Mouse (Mus musculus) Patski (cell line): ENCODE results near the gene Hexim2. TPM values are rescaled to one million over a fixed set of nuclear protein-coding genes. Genes with fewer than 3 reads are reported as not detected.

Source experiments
- ATAC-seq: fragments of 100-300 bp; one replicate; pipeline ENCODE4 v1.8.0; 2021
- CTCF ChIA-PET: fragments of 350-600 bp; sonication (Branson Sonifier 250); formaldehyde crosslinking; loops from one replicate; lab custom pipeline; 2022; ENCODE audit warnings: inconsistent platforms; lab: Charles Lee
- POLR2A ChIA-PET: fragments of 350-600 bp; sonication (Branson Sonifier 250); formaldehyde crosslinking; loops from one replicate; lab custom pipeline; 2022; ENCODE audit warnings: antibody characterized with exemption, inconsistent platforms; lab: Charles Lee
- DNase-seq: peaks from one replicate; pipeline ENCODE4 v3.0.0-alpha.2; 2011; ENCODE audit warnings: low read depth, low spot score
- H3K27me3 ChIP-seq: fragments of 371-371 bp; one replicate; pipeline ENCODE4 v1.5.1; 2021
- CTCF ChIP-seq: fragments of 100-300 bp; IDR thresholded peaks from one replicate; pipeline ENCODE4 v1.5.1; 2021
- in situ Hi-C: fragments of 300-500 bp; cut with MboI; formaldehyde crosslinking; loops from 3 replicates; pipeline ENCODE4 v1.11.1; 2018; ENCODE audit warnings: low pct_unique_long_range_greater_than_20kb, mixed read lengths
- polyA plus RNA-seq: library from polyadenylated mRNA; unstranded; gene quantifications from one replicate; pipeline ENCODE4 v1.2.3, GENCODE M21; 2021

Gene Hexim2
- polyA plus RNA-seq, 1 experiment from 2014 or later: 20.6 TPM

DNA sequence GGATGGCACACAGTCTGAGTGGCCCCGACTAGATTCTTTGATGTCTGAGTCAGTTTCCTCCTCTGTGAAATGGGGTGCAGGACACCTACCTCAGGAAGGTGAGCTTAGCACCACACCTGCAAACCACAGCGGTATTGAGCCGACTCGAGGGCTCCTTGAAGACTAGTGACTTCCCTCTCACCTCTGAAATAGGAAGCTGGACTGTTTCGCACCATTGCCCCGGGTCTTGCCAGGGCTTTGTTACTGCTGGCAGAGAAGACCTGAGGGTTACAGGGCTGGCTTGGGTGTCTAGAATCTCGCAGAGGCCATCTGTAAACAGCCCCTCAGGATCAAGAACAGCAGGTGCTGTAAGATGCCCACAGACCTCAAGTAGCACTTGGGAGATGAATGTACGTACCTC, 31.9 kb upstream of the Hexim2 start:
- no peak for ATAC-seq
- H3K27me3 ChIP-seq: no peaks in the 10 kb centered on the region
- in situ Hi-C loops: loop anchor here (10.0 kb wide), 2 partner anchors 54 to 214 kb away; no protein-coding TSS in a partner anchor

DNA sequence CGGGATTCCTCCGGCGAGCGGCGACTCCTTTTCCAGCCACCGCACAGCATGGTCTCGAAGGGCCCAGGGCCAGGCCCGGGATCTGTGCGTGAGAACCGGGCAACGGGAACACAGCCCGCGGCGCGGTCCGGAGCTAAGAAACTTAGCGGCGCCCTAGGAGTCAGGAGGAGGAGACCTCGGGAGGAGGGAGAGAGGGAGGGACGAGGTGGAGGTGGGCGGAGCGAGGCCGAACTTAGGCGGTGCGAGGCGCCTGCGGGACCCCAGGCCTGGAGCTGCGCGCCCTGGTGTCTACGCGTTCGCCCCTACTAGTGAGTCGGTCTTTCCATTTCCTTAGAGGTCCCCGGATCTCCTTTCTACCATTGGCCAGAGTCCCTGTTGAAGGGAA, 30.8 kb upstream of the Hexim2 start, which contains the start of the genes Plcd3 and Acbd4:
Plcd3 (minus strand) TSS at position 178 of the 385 bp plus-strand sequence.
Acbd4 (plus strand) TSS at position 202 of the 385 bp plus-strand sequence.
- CTCF ChIA-PET: interaction anchor here (1.1 to 6.6 kb wide), 9 partner anchors 15 to 224 kb away, joined by 4 to 68 read pairs (median 6); partner anchors contain the start of genes Hexim1 and Hexim2
- in situ Hi-C loops: loop anchor here (10.0 kb wide), 2 partner anchors 53 to 213 kb away; no protein-coding TSS in a partner anchor

More for the DNA sequence above, 31.9 kb upstream of the Hexim2 start:
- CTCF ChIA-PET: interaction anchor here (1.1 to 6.6 kb wide), 3 partner anchors 16 to 59 kb away, joined by 6 to 68 read pairs (median 42); partner anchors contain the start of gene Hexim1
- POLR2A ChIA-PET: interaction anchor here (2.3 to 8.8 kb wide), 2 partner anchors 15 to 58 kb away, joined by 17 to 86 read pairs; partner anchors contain the start of gene Hexim1
- no peak for DNase-seq
- TF ChIP-seq CTCF: no peak

DNA sequence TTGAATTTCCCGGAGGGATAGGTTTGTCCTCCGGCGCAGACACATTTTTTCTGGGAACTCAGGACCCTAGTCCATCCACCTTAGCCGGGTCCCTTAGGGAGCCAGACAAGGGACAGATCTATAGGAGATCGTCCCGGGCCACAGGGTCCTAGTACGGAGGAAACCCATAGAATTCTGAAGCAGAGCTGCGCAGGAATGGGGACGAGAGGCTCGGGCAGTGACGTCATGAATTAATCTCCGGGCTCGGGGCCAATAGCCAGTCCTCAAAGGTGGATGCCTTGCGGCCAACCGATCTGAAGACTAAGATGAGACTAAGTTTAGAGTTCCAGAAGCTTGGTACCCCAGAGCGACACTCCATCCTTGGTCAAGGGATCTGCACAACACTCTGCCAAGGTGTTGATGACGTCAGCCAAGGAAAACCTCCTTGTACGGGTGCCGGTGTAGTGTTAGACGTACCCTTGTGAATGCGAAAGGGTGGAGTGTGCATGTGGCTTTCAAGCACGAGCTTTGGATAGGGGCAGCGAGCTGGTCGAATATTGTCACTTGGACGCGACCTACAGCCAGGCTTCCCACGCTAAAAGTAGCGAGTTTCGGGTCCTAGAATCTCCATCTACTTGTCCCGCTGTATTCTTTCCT, 30.2 kb upstream of the Hexim2 start:
- ChIA-PET POLR2A (interaction anchor here (0.6 to 8.8 kb wide), 6 partner anchors 13 to 439 kb away, joined by 3 to 86 read pairs (median 4); partner anchors contain the start of genes Hexim1 and Hexim2), CTCF (interaction anchor here (0.6 to 6.6 kb wide), 24 partner anchors 10 to 224 kb away, joined by 3 to 68 read pairs (median 5); partner anchors contain the start of genes Hexim1 and Hexim2)
- DNase-seq (no peak), ATAC-seq (peak; percentile 3)
- in situ Hi-C loops: loop anchor here (10.0 kb wide), 2 partner anchors 53 to 213 kb away; no protein-coding TSS in a partner anchor
- no peak for TF ChIP-seq CTCF
- no peaks in the 10 kb centered on the region for H3K27me3 ChIP-seq

More for the DNA sequence above, 30.8 kb upstream of the Hexim2 start, which contains the start of the genes Plcd3 and Acbd4:
- POLR2A ChIA-PET: interaction anchor here (1.1 to 8.8 kb wide), 3 partner anchors 14 to 57 kb away, joined by 3 to 86 read pairs (median 17); partner anchors contain the start of gene Hexim1
- peak; percentile 37 for ATAC-seq
- H3K27me3 ChIP-seq: no peaks in the 10 kb centered on the region
- DNase-seq: no peak
- TF ChIP-seq CTCF: no peak

DNA sequence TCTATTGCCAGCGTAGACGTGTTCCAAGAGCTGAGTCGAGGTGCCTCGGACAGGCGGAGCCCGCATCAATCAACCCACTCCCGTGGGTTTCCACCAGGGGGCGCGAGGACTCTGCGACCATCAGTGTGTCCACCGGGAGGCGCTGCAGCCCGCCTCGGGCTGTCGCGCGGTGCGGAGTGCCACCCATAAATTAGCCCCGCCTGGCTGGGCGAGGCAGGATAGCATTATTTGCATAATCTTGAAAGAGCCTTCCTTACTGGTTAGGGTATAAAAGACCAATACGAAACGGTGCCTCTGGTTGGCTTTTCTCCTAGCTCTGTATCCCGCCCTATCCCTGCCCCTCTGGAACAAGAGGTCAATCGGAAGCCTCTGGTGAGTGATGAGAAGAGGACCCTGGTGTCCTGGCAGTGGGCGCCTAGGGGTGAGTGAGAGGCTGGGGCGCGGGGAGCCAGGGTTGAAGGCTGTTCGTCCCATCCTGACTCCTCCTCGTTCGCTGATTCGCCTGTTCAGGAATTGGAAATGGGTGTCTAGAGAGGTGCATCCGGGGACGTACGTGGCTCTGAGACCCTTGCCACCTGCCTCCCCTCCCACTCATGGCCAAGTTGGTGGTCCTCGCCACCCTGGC, 29.4 kb upstream of the Hexim2 start:
- no peak for TF ChIP-seq CTCF
- H3K27me3 ChIP-seq: no peaks in the 10 kb centered on the region
- CTCF ChIA-PET: interaction anchor here (0.6 to 6.6 kb wide), 29 partner anchors 9 to 223 kb away, joined by 3 to 68 read pairs (median 5); partner anchors contain the start of genes Hexim1 and Hexim2
- DNase-seq (peak; percentile 94), ATAC-seq (peak; percentile 90)
- in situ Hi-C loops: loop anchor here (10.0 kb wide), 2 partner anchors 52 to 212 kb away; no protein-coding TSS in a partner anchor
- POLR2A ChIA-PET: interaction anchor here (0.6 to 8.8 kb wide), 4 partner anchors 12 to 194 kb away, joined by 3 to 86 read pairs (median 10); partner anchors contain the start of gene Hexim1

DNA sequence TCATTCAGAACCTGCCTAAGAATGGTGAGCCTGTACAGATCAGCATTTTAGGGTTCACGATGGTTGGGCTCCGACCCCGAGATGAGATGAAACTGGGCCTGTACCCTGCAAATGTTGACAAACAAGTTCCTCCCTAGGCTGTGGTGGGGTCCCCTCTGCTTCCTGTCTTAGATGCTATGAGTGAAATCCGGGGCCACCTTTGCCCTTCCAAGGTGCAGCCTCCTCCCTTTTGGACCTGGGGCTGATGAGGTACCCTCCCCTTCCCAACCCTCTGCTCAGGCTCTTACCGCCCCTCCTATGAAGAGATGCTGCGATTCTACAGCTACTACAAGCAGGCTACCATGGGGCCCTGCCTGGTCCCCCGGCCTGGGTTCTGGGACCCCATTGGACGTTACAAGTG, 28.6 kb upstream of the Hexim2 start:
- ATAC-seq (no peak), DNase-seq (no peak)
- in situ Hi-C loops: loop anchor here (10.0 kb wide), 2 partner anchors 51 to 211 kb away; no protein-coding TSS in a partner anchor
- POLR2A ChIA-PET: interaction anchor here (8.8 kb wide), 1 partner anchor 12 kb away, joined by 86 read pairs; the partner anchor contains the start of gene Hexim1
- CTCF ChIA-PET: interaction anchor here (1.1 to 6.6 kb wide), 5 partner anchors 13 to 81 kb away, joined by 3 to 68 read pairs (median 7); partner anchors contain the start of gene Hexim1
- no peak for TF ChIP-seq CTCF
- H3K27me3 ChIP-seq: no peaks in the 10 kb centered on the region

DNA sequence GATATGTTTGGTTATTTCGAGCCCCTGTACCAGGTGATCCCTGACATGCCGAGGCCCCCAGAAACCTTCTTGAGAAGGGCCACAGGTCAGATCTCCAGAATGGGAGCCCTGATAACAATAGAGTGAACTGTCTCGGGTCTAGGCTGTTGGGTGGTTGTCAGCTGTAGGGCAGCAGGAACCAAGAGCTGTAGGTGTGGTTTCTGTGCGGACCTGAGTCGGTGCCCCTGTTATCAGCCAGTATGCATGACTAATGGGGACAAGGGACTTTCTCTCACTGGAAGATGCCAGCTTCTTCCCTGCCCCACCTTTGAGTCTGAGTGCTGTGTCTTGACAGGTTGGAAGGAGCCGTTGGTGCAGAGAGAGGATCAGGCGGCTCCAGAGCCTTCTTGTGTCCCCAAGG, 27.8 kb upstream of the Hexim2 start:
- TF ChIP-seq CTCF: no peak
- POLR2A ChIA-PET: interaction anchor here (8.8 kb wide), 1 partner anchor 11 kb away, joined by 86 read pairs; the partner anchor contains the start of gene Hexim1
- CTCF ChIA-PET: interaction anchor here (6.6 kb wide), 1 partner anchor 12 kb away, joined by 68 read pairs; the partner anchor contains the start of gene Hexim1
- ATAC-seq (no peak), DNase-seq (no peak)
- H3K27me3 ChIP-seq: no peaks in the 10 kb centered on the region
- in situ Hi-C loops: loop anchor here (10.0 kb wide), 2 partner anchors 50 to 210 kb away; no protein-coding TSS in a partner anchor

DNA sequence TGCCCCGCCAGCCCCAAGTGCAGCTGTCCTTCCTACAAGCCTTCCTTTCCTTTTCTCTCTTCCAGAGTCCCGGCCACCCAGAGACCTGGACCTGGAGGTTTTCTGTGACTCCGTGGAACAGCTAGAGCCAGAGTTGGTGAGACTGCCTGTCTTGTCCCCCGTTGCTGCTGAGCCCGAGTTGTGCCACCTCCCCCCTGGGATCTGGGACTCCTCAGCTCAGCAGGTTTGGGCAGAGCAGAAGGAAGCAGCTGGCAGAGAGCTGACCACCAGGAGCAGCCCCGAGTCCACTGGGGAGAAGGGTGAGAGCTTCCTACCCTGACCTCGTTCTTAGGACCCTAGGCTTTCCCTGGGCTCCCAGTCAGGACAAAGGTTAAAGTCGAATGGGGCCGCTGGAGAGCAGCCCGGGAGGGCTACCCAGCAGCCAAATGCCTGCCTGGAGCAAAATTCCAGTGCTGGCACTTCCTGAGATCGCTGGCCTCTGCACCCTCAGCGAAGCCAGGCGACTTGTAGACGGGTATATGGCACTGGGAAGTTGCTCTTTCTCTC, 27.0 kb upstream of the Hexim2 start:
- no peak for ATAC-seq
- no peak for TF ChIP-seq CTCF
- DNase-seq: no peak
- ChIA-PET CTCF (interaction anchor here (6.6 kb wide), 1 partner anchor 11 kb away, joined by 68 read pairs; the partner anchor contains the start of gene Hexim1), POLR2A (interaction anchor here (1.3 to 8.8 kb wide), 2 partner anchors 10 to 53 kb away, joined by 4 to 86 read pairs; partner anchors contain the start of gene Hexim1)
- no peaks in the 10 kb centered on the region for H3K27me3 ChIP-seq
- in situ Hi-C loops: loop anchor here (10.0 kb wide), 2 partner anchors 50 to 210 kb away; no protein-coding TSS in a partner anchor

DNA sequence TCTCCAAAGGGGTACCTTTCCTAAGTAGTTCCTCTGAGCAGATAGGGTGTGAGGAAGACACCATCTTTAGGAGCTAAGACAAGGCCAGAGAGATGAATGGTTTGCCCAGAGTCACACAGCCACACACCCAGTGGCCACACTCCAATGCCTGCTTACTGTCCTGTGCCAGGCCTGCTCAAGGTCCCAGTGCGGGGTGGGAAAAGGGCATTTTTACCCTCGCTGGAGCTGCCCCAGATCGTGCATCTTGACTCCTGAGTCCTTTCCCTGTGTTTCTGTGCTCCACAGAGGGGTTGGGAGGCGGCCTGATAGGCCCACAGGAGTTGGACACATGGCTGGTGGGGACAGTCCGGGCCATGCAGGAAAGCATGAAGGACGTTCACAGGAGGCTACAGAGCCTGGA, 26.4 kb upstream of the Hexim2 start:
- ATAC-seq (no peak), DNase-seq (no peak)
- POLR2A ChIA-PET: interaction anchor here (0.6 to 8.8 kb wide), 3 partner anchors 9 to 53 kb away, joined by 4 to 86 read pairs (median 4); partner anchors contain the start of gene Hexim1
- in situ Hi-C loops: loop anchor here (10.0 kb wide), 2 partner anchors 49 to 209 kb away; no protein-coding TSS in a partner anchor
- CTCF ChIA-PET: interaction anchor here (6.6 kb wide), 1 partner anchor 11 kb away, joined by 68 read pairs; the partner anchor contains the start of gene Hexim1
- no peaks in the 10 kb centered on the region for H3K27me3 ChIP-seq
- TF ChIP-seq CTCF: no peak

DNA sequence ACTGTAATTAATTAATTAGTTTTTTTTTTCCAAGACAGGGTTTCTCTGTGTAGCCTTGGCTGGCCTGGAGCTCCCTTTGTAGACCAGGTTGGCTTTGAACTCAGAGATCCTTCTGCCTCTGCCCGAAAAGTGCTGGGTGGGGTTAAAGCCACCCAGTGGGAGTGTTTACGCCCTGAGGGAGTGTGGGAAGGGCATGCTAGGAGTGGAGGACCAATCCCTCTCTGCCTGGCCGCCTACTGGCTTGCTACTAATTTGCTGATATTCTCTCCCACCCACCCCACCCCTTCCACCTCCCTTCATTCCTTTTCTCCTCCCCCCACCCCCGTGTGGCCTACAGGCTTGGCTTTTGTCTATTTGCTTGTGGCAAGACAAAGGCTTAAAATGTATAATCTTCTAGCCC, 25.8 kb upstream of the Hexim2 start:
- POLR2A ChIA-PET: interaction anchor here (1.3 to 8.8 kb wide), 2 partner anchors 9 to 52 kb away, joined by 4 to 86 read pairs; partner anchors contain the start of gene Hexim1
- CTCF ChIA-PET: interaction anchor here (6.6 kb wide), 1 partner anchor 10 kb away, joined by 68 read pairs; the partner anchor contains the start of gene Hexim1

More for the DNA sequence above, 25.8 kb upstream of the Hexim2 start:
- no peak for DNase-seq
- in situ Hi-C loops: loop anchor here (10.0 kb wide), 2 partner anchors 48 to 208 kb away; no protein-coding TSS in a partner anchor
- no peaks in the 10 kb centered on the region for H3K27me3 ChIP-seq
- no peak for ATAC-seq
- no peak for TF ChIP-seq CTCF
